Mouse (Mus musculus): ENCODE measurements around the gene Mlxipl.

Gene Mlxipl

DNA sequence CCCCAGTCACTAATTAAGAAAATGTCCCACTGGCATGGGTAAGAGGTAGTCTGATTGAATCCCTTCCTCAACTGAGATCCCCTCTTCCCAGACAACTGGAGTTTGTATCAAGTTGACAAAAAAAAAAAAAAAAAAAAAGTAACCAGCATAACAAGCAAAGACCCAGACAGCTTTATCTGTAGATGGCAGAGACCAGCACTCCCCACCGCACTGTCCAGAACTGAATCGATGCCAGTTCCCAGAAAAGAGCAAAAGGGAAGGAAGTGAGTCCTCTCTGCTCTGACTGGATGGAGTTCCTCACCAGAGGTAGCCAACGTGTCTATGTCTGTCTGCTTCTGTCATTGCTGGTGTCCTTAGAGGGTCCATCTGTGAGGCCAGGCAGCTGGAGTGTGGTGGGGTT is 55.8 kb downstream of the Mlxipl start:
- no peak for DNase-seq (ENCODE audit: low read depth, low spot score)

DNA sequence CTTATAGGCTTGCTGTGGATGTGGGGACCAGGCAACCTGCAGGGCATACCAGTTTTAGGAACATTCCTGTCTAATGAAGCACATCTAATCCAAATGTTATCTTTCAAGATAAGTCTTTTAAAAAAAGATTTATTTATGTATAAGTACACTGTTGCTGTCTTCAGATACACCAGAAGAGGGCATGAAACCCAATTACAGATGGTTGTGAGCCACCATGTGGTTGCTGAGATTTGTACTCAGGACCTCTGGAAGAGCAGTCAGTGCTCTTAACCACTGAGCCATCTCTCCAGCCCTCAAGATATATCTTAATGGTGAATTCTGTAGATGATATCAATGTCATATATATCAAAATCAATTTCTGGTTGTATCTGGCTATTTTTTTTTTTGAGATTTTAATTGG is 56.3 kb downstream of the Mlxipl start:
- no peak for DNase-seq (ENCODE audit: low read depth, low spot score)

DNA sequence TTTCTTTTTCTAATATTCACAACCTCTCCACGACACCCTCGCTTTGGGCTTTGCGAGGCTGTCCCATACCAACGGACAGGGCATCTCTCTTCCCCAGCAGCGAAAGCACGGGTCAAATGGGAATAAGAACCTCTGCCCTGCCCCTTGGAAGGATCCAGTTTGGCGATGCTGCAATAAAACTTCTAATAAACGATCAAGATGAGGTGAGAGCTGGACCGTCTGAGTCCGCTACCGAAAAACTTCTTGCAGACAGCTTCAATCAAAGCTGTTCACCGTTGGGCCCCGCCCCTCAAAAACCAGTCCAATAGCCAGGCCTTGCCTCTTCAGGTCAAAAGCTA is 59.0 kb downstream of the Mlxipl start:
- no peak for DNase-seq (ENCODE audit: low read depth, low spot score)

DNA sequence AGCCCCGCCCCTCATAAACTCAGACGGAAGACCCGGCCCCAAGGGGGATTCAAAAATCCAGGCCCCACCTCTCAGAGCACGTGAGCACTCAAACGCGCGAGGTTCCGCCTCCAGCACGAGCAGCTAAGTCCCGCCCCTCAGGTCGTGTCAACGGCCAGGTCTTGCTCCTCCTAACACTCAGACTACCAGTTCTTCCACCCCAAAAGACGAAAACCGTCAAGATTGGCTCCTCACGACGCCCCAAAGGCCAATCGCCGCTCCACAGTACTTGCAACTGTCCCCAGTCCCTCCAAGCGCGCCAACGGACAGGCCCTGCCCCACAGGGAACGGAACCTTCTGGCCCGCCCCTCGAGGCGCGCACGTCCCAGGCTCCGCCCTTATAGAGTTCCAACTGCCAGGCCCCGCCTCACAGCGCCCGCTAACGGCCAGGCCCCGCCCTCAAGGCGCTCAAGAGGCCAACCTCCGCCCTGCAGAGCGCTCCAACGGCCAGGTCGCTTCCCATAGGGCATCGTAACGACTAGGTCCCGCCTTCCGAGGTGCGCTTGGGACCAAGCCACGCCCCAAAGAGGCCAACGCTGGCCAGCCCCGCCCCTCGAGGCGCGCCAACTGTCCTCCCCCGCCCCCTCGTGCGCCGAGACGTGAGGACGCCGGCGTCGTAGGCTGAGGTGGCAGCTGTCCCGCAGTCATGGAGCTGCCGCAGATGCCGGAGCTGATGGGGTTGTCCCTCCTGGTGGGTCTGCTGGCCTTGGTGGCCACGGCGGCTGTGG is 59.5 kb downstream of the Mlxipl start, which contains the start of gene Tbl2:
Gene Tbl2, plus strand, starts transcription at position 605 of the 767 bp plus-strand sequence.
- peak; percentile 100 for DNase-seq (ENCODE audit: low read depth, low spot score)

DNA sequence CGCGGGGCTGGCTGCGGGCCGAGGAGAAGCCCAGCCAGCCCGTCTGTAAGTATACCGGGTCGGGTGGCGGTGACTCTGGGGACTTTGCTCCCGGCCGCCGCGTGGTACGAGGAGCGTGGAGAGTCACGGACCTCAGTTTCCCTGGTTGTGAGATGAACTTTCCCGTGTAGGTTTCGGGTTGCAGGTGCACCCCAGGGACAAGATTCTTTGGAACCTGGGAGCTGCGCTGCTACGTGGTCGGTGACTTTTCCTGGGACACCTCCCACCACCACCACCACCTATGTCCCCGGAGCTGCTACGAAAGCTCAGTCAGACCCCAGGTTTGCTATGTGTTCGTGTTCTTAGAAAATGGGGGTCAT is 60.1 kb downstream of the Mlxipl start:
- DNase-seq (ENCODE audit: low read depth, low spot score) = no peak

DNA sequence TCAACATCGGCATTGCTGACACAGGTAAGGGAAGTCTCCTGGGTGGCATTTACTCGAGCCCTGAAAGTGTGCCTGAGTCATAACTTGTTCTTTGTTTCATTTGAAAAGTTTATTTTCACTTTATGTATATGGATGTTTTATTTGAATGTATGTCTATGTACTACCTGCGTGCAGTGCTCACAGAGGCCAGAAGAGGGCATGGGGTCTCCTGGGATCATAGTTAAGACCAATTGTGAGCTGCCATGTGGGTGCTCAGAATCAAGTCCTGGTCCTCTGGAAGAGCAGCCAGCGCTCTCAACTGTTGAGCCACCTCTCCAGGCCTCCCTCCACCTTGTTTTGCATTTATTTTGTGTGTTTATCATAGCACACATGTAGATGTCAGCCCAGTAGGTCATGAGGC is 66.8 kb downstream of the Mlxipl start:
- DNase-seq (ENCODE audit: low read depth, low spot score) = peak; percentile 62

DNA sequence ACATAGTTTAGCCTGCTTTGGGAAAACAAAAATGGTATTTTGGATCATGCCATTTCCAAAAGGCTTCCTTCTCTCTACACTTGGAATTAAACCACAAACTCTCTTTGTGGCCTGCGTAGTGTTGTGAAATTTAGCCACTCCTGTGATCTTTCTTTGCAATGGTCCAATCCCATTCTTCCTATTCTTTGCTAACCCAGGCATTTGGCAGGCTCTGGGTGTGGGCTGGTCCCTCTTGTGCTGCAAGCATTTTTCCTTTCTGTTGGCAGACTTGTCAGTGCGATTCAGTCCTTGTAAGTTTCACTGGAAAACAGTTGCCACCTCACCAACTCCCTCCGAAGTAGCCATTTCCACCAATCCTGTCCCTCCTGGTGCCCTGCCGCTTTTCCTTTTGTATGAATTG is 71.5 kb downstream of the Mlxipl start:
- no peak for DNase-seq (ENCODE audit: low read depth, low spot score)

DNA sequence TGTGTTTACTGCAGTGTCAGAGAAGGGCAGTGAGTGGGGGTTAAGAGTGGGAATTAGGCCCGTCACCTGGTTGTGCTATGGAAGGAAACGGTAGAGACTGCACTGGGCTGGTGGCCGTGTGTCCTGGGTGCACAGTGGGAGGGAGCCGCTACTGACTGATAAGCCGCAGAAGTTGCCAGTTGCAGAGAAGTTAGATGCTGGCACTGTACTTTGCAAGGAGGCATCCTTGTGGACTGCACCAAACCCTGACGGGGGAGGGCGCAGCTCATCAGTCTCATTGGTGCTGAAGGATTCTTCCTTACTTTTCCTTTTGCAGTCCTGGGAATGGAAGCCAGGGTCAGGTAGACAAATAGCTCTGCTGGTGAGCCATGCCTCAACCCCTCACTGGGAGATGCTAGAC is 72.0 kb downstream of the Mlxipl start:
- DNase-seq (ENCODE audit: low read depth, low spot score) = no peak

DNA sequence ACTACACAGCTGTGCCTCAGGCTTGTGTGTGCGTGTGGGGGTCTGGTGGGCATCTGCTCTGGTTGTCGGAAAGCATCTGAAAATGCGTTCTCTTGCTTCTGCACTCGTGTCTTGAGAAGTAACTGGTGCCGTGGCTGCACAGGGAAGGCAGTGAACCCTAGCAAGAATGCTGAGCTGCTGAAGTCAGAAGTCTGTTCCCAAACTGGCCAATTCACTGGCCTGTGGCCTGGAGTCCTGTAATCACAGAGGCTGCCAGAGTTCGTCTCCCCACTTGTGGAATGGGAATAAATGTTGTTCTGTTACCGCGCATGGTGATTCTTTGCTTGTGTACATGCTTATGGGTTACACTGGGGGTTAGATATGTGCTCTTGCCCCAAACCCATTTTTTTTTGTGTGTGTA is 72.7 kb downstream of the Mlxipl start:
- no peak for DNase-seq (ENCODE audit: low read depth, low spot score)

DNA sequence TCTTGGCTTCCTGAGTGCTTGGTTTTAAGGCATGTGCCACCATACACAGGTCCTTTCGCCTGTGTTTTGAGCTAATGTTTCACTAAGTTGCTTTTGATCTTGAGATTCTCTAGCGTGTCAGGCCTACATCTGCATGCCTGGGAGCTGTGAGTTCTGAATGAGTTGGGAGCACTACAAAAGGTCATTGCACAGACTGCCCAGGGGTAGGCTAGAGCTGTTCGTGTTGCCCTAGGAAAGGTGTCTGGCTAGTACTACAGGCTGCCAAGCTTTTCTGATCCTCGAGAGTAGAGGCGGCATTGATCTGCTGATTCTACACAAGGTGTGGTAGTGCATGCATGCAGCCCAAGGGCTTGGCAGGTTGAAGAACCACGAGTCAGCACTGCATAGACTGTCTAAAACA is 73.1 kb downstream of the Mlxipl start:
- no peak for DNase-seq (ENCODE audit: low read depth, low spot score)

DNA sequence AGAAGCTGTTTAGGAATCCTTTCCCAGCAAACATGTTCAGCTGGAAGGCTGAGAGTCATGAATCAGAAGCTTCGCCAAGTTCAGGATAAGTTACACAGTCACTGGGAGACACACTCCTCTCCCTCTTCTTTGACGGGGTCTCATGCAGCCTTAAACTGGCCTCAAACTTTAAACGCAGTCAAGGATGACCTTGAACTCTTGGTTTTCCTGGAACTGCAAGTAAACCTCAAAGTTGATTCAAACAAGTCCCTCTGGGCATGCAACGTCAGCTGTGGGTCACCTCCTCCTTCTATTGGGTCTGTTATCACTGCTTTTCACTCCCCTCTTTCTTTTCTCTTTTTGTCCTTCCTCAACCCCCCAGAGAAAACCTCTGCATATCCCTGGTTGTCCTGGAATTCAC is 77.2 kb downstream of the Mlxipl start:
- DNase-seq (ENCODE audit: low read depth, low spot score) = no peak

DNA sequence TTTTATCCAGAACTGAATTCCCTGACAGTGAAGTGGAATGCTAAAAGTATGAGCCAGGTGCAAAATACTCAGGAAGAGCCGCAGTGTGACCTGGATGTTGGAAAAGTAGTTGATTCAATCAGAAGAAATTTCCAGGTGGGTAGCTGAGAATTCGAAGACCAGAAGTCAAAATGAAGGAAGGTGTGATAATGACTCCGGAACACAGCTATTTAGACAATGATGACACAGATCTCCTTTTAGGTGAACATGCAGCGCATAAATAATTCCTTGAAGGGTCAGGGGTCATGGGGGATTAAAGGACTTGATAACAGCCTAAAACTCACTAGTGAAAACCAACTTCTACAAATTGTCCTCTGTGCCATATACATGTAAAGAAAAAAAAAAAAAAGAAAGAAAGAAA is 77.8 kb downstream of the Mlxipl start:
- no peak for DNase-seq (ENCODE audit: low read depth, low spot score)

DNA sequence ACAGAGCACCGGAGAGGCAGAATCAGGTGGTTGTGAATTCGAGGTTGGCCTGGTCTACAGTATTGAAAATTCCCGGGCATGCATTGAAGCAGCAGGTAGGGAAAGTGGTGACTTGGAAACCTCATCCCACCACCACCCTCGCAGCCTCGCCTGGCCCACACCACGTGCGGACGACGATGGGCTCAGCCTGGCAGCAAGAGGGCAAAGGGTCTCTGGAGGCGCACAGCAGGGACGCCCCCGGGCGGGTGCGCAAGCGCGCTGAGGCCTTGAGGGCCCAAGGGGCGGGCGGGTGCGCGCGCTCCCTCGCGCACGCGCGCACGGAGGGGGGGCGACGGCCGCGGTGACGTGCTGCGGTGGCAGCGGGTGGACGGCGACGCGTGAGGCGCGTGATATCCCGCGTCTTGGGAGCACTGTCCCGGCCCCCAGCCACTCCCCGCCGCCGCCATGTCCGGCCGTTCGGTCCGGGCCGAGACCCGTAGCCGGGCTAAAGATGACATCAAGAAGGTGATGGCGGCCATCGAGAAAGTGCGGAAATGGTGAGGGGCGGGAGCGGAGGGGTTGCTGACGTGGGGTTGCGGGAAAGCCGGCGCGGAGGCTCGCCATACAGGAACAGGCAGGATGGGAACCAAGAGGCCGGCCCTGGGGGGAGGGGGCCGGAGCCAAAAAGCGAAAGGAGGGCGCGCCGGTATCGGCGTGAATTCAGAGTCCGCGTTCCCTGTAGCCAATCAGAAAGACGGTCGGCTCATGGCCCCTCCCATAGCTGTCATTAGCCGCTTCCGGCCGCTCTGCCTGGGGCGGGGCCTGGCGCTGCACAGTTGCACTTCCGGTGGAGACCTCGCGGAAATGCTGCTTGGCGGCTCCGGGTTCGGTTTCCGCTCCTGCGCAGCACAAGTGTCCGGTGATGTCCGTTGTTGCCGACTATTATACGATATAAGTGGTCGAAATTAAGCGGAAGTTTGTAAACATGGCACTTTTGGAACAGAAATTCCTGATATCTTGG is 78.7 kb downstream of the Mlxipl start, which contains the start of gene Bcl7b:
Gene Bcl7b, plus strand, starts transcription at position 221 of the 1,000 bp plus-strand sequence.
- peak; percentile 99 for DNase-seq (ENCODE audit: low read depth, low spot score)

DNA sequence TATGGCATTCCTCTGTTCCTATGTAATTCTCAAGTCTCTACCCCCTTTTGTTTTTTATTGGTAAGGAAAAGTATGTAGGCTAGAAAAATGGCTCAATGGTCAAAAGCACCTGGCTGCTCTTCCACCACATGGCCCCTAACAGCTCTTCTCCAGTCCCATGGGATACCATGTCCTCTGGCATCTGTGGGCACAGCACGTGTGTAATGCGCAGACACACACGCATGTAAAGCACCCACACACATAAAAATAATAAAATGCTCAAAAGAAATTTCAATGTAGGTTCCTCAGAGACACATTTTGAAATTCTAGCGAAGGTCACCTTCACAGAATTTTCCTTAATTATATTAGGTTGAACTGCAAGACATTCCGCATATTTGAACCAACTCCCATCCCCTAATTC is 79.8 kb downstream of the Mlxipl start:
- no peak for DNase-seq (ENCODE audit: low read depth, low spot score)

DNA sequence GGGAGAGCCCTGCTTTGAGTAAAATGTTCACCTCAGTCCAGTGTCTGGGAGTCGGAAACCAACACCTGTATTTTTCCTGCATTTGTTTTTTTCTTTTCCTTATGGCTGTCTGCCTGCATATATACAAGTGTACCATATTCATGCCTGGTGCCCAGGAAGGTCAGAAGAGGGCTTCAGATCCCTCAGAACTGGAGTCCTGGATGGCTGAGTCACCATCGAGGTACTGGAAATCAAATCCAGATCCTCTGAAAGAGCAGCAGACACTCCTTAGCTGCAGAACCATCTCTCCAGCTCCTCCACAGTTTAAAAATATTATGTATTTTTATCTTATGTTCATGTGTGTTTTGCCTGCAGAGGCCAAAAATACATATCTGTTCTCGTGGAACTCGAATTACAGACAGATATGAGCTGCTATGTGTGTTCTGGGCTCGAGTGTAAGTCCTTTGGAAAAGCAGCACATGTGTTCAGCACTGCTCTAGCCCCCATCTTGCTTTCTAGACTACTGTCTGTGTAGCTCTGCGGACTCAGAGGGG is 82.1 kb downstream of the Mlxipl start:
- DNase-seq (ENCODE audit: low read depth, low spot score) = no peak

DNA sequence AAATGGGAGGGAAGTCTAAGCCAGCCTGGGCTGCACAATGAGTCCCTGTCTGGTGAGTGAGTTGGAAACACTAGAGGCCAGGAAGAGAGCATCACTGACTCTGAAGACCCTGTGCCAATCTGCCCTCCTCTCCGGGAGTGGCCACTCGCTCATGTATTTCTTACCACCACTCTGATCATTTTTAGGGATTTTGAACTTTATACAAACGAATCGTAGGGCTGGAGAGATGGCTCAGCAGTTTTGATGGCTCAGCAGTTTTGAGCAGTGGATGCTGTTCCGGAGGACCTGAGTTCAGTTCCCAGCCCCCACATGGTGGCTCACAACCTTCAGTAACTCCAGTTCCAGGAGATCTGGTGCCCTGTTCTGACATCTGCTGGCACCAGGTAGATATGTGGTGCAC is 83.3 kb downstream of the Mlxipl start:
- DNase-seq (ENCODE audit: low read depth, low spot score) = no peak

DNA sequence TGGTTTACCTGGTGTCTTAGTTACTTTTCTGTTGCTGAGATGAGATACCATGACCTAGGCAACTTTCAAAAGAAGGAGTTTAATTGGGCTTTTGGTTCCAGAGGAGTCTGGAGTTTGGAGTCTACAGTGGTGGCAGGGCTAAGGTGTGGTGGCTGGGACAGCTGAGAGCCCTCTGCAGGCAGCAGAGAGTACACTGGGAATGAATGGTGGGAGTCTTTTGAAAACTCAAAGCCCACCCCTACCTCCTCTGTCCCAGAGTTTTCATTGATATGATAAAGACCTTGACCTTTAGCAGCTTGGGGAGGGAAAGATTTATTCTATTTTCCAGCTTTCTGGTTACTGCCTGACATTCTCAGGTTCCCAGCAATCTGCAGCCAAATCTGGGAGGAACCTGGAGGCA is 85.4 kb downstream of the Mlxipl start:
- DNase-seq (ENCODE audit: low read depth, low spot score) = peak; percentile 43

DNA sequence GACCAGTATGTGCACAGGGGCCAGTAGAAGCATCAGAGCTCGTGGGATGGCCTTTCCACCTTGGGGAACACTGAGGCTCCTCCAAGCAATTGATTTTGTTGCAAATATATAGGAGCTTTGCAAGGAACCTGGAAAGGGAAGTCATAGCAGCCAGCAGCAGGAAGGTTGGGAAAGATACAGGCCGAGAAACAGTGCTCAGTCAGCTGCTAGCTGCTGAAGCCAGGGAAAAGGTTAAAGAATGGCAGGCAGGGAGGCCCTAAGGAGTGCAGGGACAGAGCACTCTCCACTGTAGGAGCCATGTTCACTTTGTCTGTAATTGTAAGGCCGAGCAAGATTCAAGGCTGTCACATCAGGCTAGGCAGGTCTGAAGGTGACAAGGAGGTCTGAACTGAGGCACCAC is 88.8 kb downstream of the Mlxipl start:
- no peak for DNase-seq (ENCODE audit: low read depth, low spot score)

DNA sequence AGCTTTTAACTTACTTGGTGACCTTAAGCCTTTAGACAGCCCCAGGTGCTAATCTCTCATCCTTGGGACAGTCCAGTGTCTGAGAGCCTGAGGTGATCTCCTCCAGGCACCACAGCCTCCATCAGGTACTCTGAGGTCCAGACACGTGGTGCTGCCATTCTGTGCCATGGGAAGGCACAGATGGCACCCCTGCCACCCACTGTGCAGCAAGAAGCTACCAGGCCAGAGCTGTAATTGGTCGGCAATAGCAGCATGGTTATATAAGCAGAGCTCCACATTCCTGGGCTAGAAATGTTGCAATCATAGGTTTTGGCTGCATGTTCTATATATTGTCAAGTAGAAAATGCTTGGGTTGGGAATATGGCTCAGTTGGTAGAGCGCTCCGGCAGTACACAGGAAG is 89.3 kb downstream of the Mlxipl start:
- DNase-seq (ENCODE audit: low read depth, low spot score) = no peak

DNA sequence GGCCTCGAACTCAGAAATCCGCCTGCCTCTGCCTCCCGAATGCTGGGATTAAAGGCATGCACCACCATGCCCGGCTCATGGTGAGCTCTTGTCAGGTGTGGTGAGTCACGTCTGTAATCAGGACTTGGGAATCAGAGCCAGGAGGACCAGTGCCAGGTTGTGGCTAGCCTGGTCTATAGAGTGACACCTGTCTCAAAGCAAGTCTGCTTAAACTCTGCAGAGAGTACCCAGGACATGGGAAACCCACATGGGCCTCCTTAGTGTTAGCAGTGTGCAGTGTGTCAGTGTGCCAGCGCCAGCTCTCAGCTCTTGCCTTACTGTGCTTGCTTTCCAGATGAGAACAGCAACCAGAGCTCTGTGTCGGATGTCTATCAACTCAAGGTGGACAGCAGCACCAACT is 89.9 kb downstream of the Mlxipl start:
- DNase-seq (ENCODE audit: low read depth, low spot score) = no peak

DNA sequence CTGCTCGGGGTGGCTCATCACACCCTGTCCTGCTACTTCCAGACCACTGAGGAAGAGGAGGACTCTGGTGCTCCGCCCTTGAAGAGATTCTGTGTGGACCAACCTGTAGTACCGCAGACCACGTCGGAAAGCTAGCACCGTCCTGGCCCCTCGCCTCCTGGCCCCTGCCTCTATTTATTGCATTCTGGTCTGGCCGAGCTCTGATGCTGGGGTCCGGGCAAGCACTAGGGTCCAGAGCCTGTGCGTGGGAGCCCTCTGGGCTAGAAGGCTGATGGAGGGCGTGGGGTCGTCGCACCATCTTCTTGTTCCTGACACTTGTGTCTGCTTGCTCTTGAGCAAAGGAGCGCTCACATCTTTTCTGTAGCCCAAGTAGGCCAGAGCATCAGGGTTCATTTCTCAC is 91.1 kb downstream of the Mlxipl start:
- no peak for DNase-seq (ENCODE audit: low read depth, low spot score)

DNA sequence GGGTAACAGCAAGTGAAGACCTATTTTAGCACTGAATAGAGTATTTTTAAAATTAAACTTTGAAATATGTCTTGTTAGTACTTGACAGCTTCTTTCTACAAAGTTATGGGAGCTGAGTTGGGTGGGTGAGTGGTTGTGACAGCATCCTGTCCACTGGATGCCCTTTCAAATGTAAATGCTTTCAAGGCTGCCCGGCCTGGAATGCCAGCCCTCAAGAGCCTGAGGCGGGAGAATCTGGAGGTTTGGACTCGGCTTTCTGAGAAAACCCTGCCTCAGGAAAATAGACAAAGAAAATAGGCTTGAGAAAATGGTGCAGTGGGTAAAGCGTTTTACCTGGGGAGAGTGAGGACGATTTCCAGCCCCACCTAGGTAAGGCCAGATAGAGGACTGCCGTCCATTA is 92.1 kb downstream of the Mlxipl start:
- DNase-seq (ENCODE audit: low read depth, low spot score) = peak; percentile 53
